Mouse (Mus musculus) hindbrain, embryonic 13.5 days (tissue): ENCODE measurements around the gene Wwc2. TPM values are rescaled to one million over a fixed set of nuclear protein-coding genes. Genes with fewer than 3 reads are reported as not detected.

Source experiments
- ATAC-seq: fragments of 200-750 bp; cut with Nextera tagmentation; 2 replicates; pipeline ENCODE4 v1.8.0; 2017; ENCODE audit warnings: moderate TSS enrichment; ENCODE audit not compliant: low FRiP score
- H3K27ac ChIP-seq: fragments of 300-500 bp; sonication (generic); 2 replicates; pipeline ENCODE4 v1.5.1; 2015; ENCODE audit warnings: inconsistent platforms, mild to moderate bottlenecking, moderate library complexity
- H3K27me3 ChIP-seq: fragments of 300-500 bp; sonication (generic); 2 replicates; pipeline ENCODE4 v1.6.1; 2015; ENCODE audit warnings: mild to moderate bottlenecking, inconsistent platforms
- H3K36me3 ChIP-seq: fragments of 300-500 bp; sonication (generic); 2 replicates; pipeline ENCODE4 v1.6.1; 2015; ENCODE audit warnings: mild to moderate bottlenecking, inconsistent platforms
- H3K4me1 ChIP-seq: fragments of 300-500 bp; sonication (generic); replicated peaks from 2 replicates; pipeline ENCODE4 v1.6.1; 2015; ENCODE audit warnings: inconsistent platforms
- H3K4me2 ChIP-seq: fragments of 300-500 bp; sonication (generic); 2 replicates; pipeline ENCODE4 v1.6.1; 2015; ENCODE audit warnings: inconsistent platforms, mild to moderate bottlenecking, moderate library complexity
- H3K4me3 ChIP-seq: fragments of 300-500 bp; sonication (generic); 2 replicates; pipeline ENCODE4 v1.5.1; 2015; ENCODE audit warnings: mild to moderate bottlenecking, inconsistent platforms
- H3K9ac ChIP-seq: fragments of 300-500 bp; sonication (generic); 2 replicates; pipeline ENCODE4 v1.6.1; 2015; ENCODE audit warnings: mild to moderate bottlenecking, inconsistent platforms
- H3K9me3 ChIP-seq: fragments of 300-500 bp; sonication (generic); 2 replicates; pipeline ENCODE4 v1.6.1; 2016; ENCODE audit warnings: inconsistent platforms
- WGBS: fragments of 180-500 bp; shearing (Covaris S2); methylation state at CpG from one replicate; pipeline ENCODE4 v1.1.7; 2015; 5-methylcytosine and 5-hydroxymethylcytosine counted together
- polyA plus RNA-seq: library from polyadenylated mRNA; unstranded; fragments of >200 nt; fragmentation: Nextera tagmentation; extraction: Ambion mirVana; gene quantifications from 2 replicates; pipeline ENCODE4 v1.2.1, GENCODE M21; 2015

Gene Wwc2
- polyA plus RNA-seq, 1 experiment from 2014 or later, result 6.0 TPM

DNA sequence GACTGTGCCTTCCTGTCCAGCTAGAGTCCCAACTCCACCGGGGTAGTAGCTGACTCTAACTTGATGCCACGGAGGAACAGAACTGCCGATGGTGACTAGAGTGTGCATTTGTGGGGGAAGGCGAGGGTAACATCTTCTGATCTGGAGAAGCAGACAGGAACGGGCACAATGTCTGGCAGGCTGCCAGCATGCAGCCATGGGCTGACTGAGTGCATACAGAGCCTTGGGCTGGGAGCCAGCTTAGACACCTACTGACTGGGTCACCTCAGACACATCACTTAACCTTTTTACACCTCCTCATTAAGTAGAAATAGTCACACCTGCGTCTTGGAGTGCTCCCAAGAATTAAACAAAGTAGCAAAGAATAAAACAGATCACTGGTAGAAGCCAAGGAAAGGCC lies 28.7 kb downstream of the Wwc2 start:
- Histone ChIP-seq H3K36me3 (no peaks in the 10 kb centered on the region), H3K4me1 (peaks cover 24% of the 10 kb centered on the region), H3K27ac (no peak overlapping the region), H3K9me3 (no peaks in the 10 kb centered on the region), H3K27me3 (no peaks in the 10 kb centered on the region), H3K9ac (no peak overlapping the region), H3K4me2 (no peak overlapping the region), H3K4me3 (no peak overlapping the region)
- peak; percentile 37; the same call in 1 of the 2 replicates for ATAC-seq
- WGBS, result 60% methylated on average over 6 of the region's 6 CpGs

- WGBS, result 94% methylated on average over 4 of the region's 4 CpGs
- no peak overlapping the region for H3K4me2 ChIP-seq
Measured at GRCm38 (mm10) chr8:47957560-47957959, 33.2 kb downstream of the Wwc2 start.

GRCm38 (mm10) chr8:47951380-47951932 lies 39.3 kb downstream of the Wwc2 start:
- Histone ChIP-seq H3K4me1 (peaks cover 20% of the 10 kb centered on the region), H3K36me3 (no peaks in the 10 kb centered on the region), H3K4me2 (no peak overlapping the region), H3K27ac (no peak overlapping the region), H3K9me3 (no peaks in the 10 kb centered on the region), H3K27me3 (no peaks in the 10 kb centered on the region), H3K4me3 (no peak overlapping the region), H3K9ac (no peak overlapping the region)
- no peak for ATAC-seq
- WGBS, result 78% methylated on average over 7 of the region's 7 CpGs

More at GRCm38 (mm10) chr8:47957560-47957959, 33.2 kb downstream of the Wwc2 start:
- Histone ChIP-seq H3K27me3 (no peaks in the 10 kb centered on the region), H3K9me3 (no peaks in the 10 kb centered on the region), H3K9ac (no peak overlapping the region), H3K4me3 (no peak overlapping the region), H3K27ac (no peak overlapping the region), H3K36me3 (no peaks in the 10 kb centered on the region), H3K4me1 (peaks cover 14% of the 10 kb centered on the region)
- ATAC-seq, result no peak

DNA sequence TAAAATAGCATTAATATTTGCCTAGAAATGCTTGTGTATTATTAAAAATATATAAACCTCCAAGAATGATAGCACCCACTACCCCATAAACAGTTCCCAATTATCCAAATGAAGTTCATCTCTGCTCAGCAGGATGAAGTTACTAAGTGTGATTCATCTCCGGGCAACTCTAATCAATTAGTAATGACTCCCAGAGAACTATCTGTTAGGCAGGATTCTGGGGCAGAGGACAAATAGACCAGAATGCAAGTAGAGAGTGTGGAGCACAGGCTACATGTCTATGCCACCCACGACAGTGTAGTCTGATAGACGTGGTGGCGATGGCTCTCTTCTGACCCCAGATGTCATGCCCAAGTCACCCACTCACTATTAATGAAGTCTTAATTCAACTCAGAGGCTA lies 41.9 kb downstream of the Wwc2 start:
- H3K9me3 ChIP-seq, result no peaks in the 10 kb centered on the region
- no peaks in the 10 kb centered on the region for H3K27me3 ChIP-seq
- no peak overlapping the region for H3K27ac ChIP-seq
- no peak overlapping the region for H3K4me2 ChIP-seq
- no peak overlapping the region for H3K4me3 ChIP-seq
- no peak for ATAC-seq
- 75% methylated on average over 4 of the region's 4 CpGs for whole genome bisulfite sequencing
- H3K36me3 ChIP-seq, result no peaks in the 10 kb centered on the region
- H3K4me1 ChIP-seq, result peaks cover 24% of the 10 kb centered on the region
- no peak overlapping the region for H3K9ac ChIP-seq

GRCm38 (mm10) chr8:47947672-47948618 lies 42.8 kb downstream of the Wwc2 start:
- H3K27me3 ChIP-seq, result no peaks in the 10 kb centered on the region
- H3K4me3 ChIP-seq, result no peak overlapping the region
- H3K9me3 ChIP-seq, result no peaks in the 10 kb centered on the region
- H3K9ac ChIP-seq, result no peak overlapping the region
- H3K4me2 ChIP-seq, result 0 out of 2 replicates have a peak overlapping the region, but pooled peaks have one; percentile 10
- H3K36me3 ChIP-seq, result no peaks in the 10 kb centered on the region
- peaks cover 24% of the 10 kb centered on the region for H3K4me1 ChIP-seq
- WGBS, result 66% methylated on average over 19 of the region's 19 CpGs
- ATAC-seq, result no peak
- H3K27ac ChIP-seq, result peak overlapping the region; percentile 64

DNA sequence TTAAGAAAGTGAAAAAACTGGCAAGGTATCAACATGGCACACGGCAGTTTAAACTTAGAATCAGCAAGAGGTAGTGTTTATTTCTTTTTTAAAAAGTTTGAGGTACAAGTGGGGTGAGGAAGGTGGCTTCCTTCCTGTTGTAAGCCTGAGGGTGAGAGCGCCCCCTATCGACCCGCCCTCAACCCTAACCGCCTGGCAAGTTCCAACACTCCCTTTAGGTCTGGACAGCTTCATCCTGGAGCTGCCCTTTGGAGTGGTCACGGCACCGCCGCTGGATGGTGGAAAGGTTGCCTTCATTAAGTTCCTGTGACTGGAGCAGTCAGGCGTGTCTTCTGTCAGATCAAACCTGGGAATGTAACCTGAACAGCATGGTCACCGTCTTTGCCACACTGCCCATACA lies 47.7 kb downstream of the Wwc2 start:
- no peaks in the 10 kb centered on the region for H3K9me3 ChIP-seq
- 67% methylated on average over 10 of the region's 10 CpGs for WGBS

DNA sequence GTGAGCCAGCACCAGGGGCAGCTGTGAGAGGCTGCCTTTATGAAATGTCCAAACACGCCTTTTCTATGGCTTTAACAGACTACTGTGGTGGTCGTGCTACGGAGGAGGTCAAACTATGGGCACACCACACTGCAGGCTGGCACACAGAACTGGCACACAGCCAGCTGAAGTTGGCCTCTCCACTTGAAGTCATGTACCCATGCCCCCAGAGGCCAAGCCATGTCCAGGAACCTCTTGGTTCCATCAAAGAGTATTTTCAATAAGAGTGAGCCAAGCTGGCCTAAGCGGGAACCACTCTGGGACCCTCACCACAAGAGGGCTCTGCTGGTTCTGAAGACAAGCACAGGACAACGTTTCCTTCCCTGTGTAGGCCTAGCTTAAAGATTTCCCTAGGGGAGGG lies 49.7 kb downstream of the Wwc2 start:
- Histone ChIP-seq H3K27ac (0 out of 2 replicates have a peak overlapping the region, but pooled peaks have one; percentile 40), H3K9me3 (no peaks in the 10 kb centered on the region), H3K27me3 (no peaks in the 10 kb centered on the region), H3K4me2 (no peak overlapping the region), H3K36me3 (no peaks in the 10 kb centered on the region), H3K4me3 (no peak overlapping the region), H3K9ac (no peak overlapping the region), H3K4me1 (peaks cover 17% of the 10 kb centered on the region)
- WGBS, result 52% methylated on average over 5 of the region's 5 CpGs
- 0 out of 2 replicates have a peak, but pooled peaks have one; percentile 47 for ATAC-seq

More for the DNA sequence above, 47.7 kb downstream of the Wwc2 start:
- H3K4me1 ChIP-seq, result peaks cover 27% of the 10 kb centered on the region
- no peaks in the 10 kb centered on the region for H3K27me3 ChIP-seq
- H3K4me2 ChIP-seq, result no peak overlapping the region
- no peak overlapping the region for H3K9ac ChIP-seq
- no peak overlapping the region for H3K4me3 ChIP-seq
- no peak for ATAC-seq
- no peaks in the 10 kb centered on the region for H3K36me3 ChIP-seq
- no peak overlapping the region for H3K27ac ChIP-seq

GRCm38 (mm10) chr8:47939933-47940870 lies 50.5 kb downstream of the Wwc2 start:
- H3K4me3 ChIP-seq, result no peak overlapping the region
- H3K9me3 ChIP-seq, result no peaks in the 10 kb centered on the region
- peaks cover 19% of the 10 kb centered on the region for H3K4me1 ChIP-seq
- no peak overlapping the region for H3K4me2 ChIP-seq
- H3K36me3 ChIP-seq, result no peaks in the 10 kb centered on the region
- WGBS, result 83% methylated on average over 10 of the region's 10 CpGs
- ATAC-seq, result no peak
- H3K27ac ChIP-seq, result 0 out of 2 replicates have a peak overlapping the region, but pooled peaks have one; percentile 40
- H3K27me3 ChIP-seq, result no peaks in the 10 kb centered on the region
- no peak overlapping the region for H3K9ac ChIP-seq

DNA sequence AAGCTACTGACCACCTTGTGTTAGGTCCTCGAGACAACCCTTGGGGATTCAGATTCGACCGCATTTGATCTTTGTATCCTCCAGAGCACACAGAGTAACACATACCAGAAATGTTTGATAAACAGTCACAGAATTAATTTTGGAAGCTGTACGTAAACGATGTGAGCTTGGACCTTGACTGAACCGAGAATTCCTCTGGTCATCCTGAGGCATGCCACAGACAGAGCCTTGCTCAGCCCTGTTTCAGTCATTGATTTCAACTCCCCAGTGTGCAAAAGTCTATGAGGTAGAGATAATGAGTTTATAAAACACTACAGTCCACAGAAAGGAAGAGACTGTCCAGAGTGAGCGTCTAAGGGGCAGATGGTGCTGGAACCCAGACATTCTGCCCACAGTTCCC lies 51.5 kb downstream of the Wwc2 start:
- 91% methylated on average over 7 of the region's 7 CpGs for WGBS

DNA sequence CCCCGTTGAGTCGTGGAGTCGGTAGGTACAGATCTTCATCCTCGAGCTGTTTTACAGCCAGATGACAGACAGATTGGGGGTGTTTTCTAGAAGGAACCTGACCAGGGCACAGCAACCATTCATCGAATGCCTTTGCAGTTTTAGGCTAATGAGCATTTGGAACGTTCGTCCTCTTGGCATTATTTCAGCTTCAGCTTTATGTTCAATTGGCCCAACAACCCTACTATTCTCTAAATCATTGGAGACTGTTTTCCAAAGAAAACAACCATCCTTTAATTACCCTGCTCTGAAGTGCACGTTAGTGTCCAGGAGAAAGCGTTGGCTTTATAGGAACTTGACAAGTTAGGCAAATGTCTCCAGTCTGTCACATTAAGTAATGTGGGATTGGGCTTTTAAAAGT lies 54.3 kb downstream of the Wwc2 start:
- Histone ChIP-seq H3K4me2 (no peak overlapping the region), H3K27me3 (no peaks in the 10 kb centered on the region), H3K27ac (no peak overlapping the region), H3K4me3 (no peak overlapping the region), H3K4me1 (peaks cover 38% of the 10 kb centered on the region), H3K36me3 (no peaks in the 10 kb centered on the region), H3K9ac (no peak overlapping the region), H3K9me3 (no peaks in the 10 kb centered on the region)
- ATAC-seq, result no peak
- 62% methylated on average over 9 of the region's 9 CpGs for WGBS

More for the DNA sequence above, 51.5 kb downstream of the Wwc2 start:
- Histone ChIP-seq H3K4me1 (peaks cover 21% of the 10 kb centered on the region), H3K9me3 (no peaks in the 10 kb centered on the region), H3K27ac (no peak overlapping the region), H3K27me3 (no peaks in the 10 kb centered on the region), H3K9ac (no peak overlapping the region), H3K36me3 (no peaks in the 10 kb centered on the region), H3K4me3 (no peak overlapping the region), H3K4me2 (no peak overlapping the region)
- no peak for ATAC-seq

DNA sequence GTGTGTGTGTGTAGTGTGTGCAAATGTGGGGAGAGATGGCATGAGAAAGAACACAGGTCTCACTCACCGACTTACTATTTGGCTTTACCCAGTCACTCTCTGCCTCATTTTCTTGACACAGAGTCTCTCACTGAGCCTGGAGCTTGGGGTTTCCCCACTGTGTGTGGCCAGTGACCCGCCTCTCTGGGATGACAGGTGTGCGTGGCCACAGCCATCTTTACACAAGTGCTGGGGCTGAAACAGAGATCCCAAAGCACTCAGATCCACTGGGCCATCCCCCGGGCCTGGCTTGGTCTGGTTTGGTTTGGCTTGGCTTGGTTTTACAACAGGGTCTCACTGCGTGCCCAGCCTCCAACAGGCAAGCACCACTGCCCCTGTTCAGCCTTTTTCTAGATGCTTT lies 55.3 kb downstream of the Wwc2 start:
- Histone ChIP-seq H3K27me3 (no peaks in the 10 kb centered on the region), H3K4me2 (no peak overlapping the region), H3K4me3 (no peak overlapping the region), H3K9ac (no peak overlapping the region), H3K9me3 (no peaks in the 10 kb centered on the region), H3K36me3 (no peaks in the 10 kb centered on the region), H3K4me1 (peaks cover 34% of the 10 kb centered on the region), H3K27ac (no peak overlapping the region)
- no peak for ATAC-seq
- whole genome bisulfite sequencing, result 93% methylated on average over 5 of the region's 5 CpGs

- no peak for ATAC-seq
- WGBS, result 93% methylated on average over 3 of the region's 3 CpGs
- Histone ChIP-seq H3K9ac (no peak overlapping the region), H3K4me1 (peaks cover 34% of the 10 kb centered on the region), H3K4me2 (no peak overlapping the region), H3K4me3 (no peak overlapping the region), H3K36me3 (no peaks in the 10 kb centered on the region), H3K27ac (no peak overlapping the region), H3K27me3 (no peaks in the 10 kb centered on the region), H3K9me3 (no peaks in the 10 kb centered on the region)
Measured at GRCm38 (mm10) chr8:47933087-47933486, 57.6 kb downstream of the Wwc2 start.
